Mouse (Mus musculus): ENCODE data around the gene Wee1. TPM values are rescaled to one million over a fixed set of nuclear protein-coding genes. Genes with fewer than 3 reads are reported as not detected.
"Not testable (repeated sequence)": the region's sequence is repeated elsewhere in the genome, so short reads cannot be mapped to it uniquely, and the experiment has no call there.

Gene Wee1
- total RNA-seq, 2 experiments from 2014 or later: 15.5 to 17.9 TPM

DNA sequence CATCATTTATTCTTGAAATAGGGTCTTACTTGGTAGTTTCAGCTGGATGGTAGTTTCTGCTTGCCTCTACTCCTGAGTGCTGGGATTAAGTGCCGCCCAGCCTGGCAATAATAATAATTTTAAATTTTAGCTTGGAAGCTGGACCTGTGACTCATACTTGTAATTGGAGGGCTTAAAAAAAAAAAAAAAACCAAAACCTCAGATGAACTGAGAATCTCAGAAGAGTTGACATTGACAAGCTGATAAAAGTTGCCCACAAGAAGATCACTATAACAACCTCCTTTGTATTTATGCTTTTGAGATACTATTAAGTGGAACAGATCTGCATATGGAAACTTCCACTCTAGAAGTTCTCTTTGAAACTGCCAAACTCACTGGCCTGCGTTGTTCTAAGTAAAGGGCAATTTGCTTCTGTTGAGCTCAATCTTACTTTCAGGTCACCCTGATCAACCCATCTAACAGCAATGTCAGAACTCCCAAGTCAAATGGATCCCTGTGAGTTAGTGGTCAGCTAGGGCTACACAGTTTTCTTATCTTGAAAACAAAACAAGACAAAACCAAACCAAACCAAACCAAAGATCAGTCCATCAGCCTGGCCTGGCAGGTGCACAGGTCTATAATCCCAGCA, 1.6 kb upstream of the Wee1 start:
- DNase-seq: no peak
- intact Hi-C loops (cut with DNase I): loop anchor here (5.0 kb wide), 2 partner anchors 37 to 58 kb away; partner anchors contain the start of gene Zfp143

GRCm38 (mm10) chr7:110121162-110121515, 707 bp upstream of the Wee1 start:
- no peak for DNase-seq
- intact Hi-C loops (cut with DNase I): loop anchor here (5.0 kb wide), 2 partner anchors 36 to 59 kb away; partner anchors contain the start of gene Zfp143

DNA sequence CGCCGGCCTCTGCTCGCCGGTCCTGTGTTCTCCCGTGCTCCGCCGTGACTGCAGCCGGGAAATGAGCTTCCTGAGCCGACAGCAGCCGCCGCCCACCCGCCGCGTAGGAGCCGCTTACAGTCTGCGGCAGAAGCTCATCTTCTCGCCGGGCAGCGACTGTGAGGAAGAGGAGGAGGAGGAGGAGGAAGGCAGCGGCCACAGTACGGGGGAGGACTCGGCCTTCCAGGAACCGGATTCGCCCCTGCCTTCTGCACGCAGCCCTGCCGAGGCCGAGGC, 381 bp downstream of the Wee1 start:
- intact Hi-C loops (cut with DNase I): loop anchor here (5.0 kb wide), 2 partner anchors 35 to 60 kb away; partner anchors contain the start of gene Zfp143
- DNase-seq: no peak

DNA sequence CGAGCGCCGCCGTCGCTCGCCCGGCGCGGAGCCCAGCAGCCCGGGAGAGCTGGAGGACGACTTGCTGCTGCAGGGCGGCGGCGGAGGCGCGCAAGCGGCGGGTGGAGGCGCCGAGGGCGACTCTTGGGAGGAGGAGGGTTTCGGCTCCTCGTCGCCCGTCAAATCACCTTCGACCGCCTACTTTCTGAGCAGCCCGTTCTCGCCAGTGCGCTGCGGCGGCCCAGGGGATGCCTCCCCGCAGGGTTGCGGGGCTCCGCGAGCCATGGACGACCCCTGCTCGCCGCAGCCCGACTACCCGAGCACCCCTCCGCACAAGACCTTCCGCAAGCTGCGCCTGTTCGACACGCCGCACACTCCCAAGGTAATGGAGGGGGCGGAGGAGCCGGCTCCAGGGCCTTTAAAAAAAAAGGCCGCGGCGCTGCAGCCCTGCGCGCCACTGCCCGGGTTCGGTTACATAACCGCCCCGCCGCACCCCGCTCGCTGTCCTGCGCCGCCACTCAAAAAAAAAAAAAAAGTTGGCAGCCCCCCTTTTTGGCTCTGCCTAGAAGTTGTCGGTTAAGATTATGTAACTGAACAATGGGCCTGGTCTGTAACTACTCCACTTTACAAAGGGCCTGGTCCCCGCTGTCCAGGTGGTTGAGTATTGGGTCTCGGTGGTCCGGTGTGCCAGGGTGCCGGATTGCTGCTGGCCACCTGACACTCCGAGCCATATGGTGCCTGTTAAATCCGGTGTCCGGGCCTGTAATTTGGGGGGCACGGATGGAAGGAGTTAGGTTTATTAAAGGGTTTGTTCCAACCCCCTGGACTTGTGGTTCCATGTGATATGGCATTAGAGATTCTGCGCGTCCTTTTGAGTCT, 948 bp downstream of the Wee1 start:
- peak; percentile 77 to 82 for DNase-seq
- intact Hi-C loops (cut with DNase I): loop anchor here (5.0 kb wide), 2 partner anchors 35 to 60 kb away; partner anchors contain the start of gene Zfp143

- intact Hi-C loops (cut with DNase I): loop anchor here (5.0 kb wide), 2 partner anchors 33 to 62 kb away; partner anchors contain the start of gene Zfp143
- DNase-seq: peak in 1 of 2 experiments; percentile 17
These were observed 2.2 kb downstream of the Wee1 start for GRCm38 (mm10) chr7:110123844-110124555.

GRCm38 (mm10) chr7:110128566-110128965, 6.7 kb downstream of the Wee1 start:
- intact Hi-C loops (cut with DNase I): no loop called here
- DNase-seq: no peak

GRCm38 (mm10) chr7:110132272-110132671, 10.4 kb downstream of the Wee1 start:
- DNase-seq; intact Hi-C loops (cut with DNase I): not testable (repeated sequence)

GRCm38 (mm10) chr7:110133988-110134387, 12.1 kb downstream of the Wee1 start:
- DNase-seq: no peak
- intact Hi-C loops (cut with DNase I): no loop called here

- intact Hi-C loops (cut with DNase I): no loop called here
- no peak for DNase-seq
These were observed 16.7 kb downstream of the Wee1 start for GRCm38 (mm10) chr7:110138538-110138937.

GRCm38 (mm10) chr7:110143863-110144262, 22.0 kb downstream of the Wee1 start:
- DNase-seq: no peak
- intact Hi-C loops (cut with DNase I): no loop called here

GRCm38 (mm10) chr7:110152891-110153290, 31.0 kb downstream of the Wee1 start:
- intact Hi-C loops (cut with DNase I): no loop called here
- no peak for DNase-seq

DNA sequence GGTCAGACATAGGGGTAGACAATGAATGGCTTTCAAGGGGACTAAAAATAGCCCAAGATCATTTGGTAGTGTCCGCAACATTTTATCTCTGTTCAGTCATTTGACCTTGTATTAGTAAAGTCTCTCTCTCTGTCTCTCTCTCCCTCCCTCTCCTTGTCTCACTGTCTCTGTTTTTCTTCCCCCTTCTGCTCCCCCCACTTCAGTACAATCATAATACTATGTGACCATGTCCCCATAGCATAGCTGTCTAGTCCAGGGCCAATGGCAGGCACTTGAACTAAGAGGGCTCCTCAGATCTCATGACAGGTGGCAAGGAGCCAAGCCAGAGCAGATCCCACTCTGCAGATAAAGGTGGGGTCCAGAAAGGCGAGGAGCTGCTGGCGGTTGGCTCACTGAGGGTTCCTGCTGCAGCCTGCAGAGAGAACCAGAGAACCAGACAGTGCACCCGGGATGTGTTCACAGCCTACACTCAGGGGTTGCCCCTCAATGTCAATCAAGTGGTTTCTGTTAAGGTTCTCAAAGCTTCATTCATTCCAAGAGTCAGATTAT, 34.9 kb downstream of the Wee1 start:
- intact Hi-C loops (cut with DNase I): loop anchor here (5.0 kb wide), 2 partner anchors 34 to 69 kb away; partner anchors contain the start of gene Wee1
- DNase-seq: peak; percentile 36 to 49

- intact Hi-C loops (cut with DNase I): loop anchor here (5.0 kb wide), 2 partner anchors 35 to 70 kb away; partner anchors contain the start of gene Wee1
These were observed 35.5 kb downstream of the Wee1 start for GRCm38 (mm10) chr7:110157261-110157910.

DNA sequence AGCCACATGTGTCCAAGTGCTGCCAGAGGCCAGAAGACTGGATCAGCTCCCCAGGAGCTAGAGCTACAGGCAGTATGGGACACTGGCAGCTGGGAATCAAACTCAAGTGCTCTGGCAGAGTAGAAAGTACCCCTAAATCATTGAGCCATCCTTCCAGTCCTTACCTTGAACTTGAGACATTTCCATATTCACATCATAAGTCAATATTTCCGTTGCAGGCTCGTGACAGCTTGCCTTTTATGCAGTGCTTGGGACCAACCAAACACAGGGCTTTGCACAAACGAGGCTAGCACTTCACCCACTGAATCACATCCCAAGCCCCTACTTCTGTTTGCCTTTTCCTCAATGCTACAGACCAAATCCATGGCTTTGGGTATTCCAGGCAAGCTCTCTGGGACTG, 36.2 kb downstream of the Wee1 start:
- no peak for DNase-seq
- intact Hi-C loops (cut with DNase I): loop anchor here (5.0 kb wide), 2 partner anchors 36 to 71 kb away; partner anchors contain the start of gene Wee1

More at GRCm38 (mm10) chr7:110157261-110157910, 35.5 kb downstream of the Wee1 start:
- peak; percentile 17 to 18 for DNase-seq

DNA sequence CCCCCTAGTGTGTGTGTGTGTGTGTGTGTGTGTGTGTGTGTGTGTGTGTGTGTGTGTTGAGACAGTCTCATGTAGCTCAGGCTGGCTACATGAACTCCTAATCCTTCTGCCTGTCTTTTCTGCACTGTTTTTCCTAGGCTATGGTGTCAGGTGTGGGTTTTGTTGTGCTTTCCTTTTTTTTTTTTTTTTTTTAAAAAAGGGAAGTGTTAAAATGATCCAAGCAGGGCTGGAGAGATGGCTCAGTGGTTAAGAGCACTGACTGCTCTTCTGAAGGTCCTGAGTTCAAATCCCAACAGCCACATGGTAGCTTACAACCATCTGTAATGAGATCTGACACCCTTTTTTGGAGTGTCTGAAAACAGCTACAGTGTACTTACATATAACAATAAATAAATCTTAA, 38.3 kb downstream of the Wee1 start:
- intact Hi-C loops (cut with DNase I); DNase-seq: not testable (repeated sequence)

- DNase-seq: no peak
- intact Hi-C loops (cut with DNase I): no loop called here
These were observed 38.8 kb downstream of the Wee1 start for GRCm38 (mm10) chr7:110160601-110161000.

GRCm38 (mm10) chr7:110163024-110163423, 41.2 kb downstream of the Wee1 start:
- intact Hi-C loops (cut with DNase I): no loop called here
- DNase-seq: no peak

DNA sequence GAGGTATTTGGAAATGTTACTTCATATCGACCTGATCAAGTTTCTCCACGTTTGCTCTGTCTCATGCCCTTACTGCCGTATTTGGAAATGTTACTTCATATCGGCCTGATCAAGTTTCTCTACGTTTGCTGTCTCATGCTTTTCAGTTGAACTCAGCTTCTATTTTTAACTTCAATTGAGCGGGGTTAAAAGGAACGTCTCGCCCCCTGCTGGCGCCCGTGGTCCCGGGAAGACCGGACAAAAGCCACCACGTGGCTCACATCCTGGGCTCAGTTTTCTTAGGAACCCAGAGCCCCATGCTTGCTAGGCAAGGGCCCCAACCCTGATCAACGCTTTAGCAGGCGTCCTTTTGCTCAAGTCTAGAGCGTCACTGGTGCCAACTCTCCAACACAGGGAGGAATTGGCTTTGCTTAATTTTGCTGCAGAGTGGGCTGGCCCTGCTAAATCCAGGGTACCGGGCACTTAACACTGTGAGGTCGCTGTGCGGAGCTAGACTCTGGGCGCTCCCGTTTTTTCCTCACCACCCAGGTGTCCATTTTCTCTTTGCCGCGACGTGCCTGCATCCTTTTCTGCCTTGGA, 42.3 kb downstream of the Wee1 start:
- intact Hi-C loops (cut with DNase I): loop anchor here (1.0 kb wide), 1 partner anchor 102 kb away; no protein-coding TSS in a partner anchor
- DNase-seq: peak; percentile 88 to 92

DNA sequence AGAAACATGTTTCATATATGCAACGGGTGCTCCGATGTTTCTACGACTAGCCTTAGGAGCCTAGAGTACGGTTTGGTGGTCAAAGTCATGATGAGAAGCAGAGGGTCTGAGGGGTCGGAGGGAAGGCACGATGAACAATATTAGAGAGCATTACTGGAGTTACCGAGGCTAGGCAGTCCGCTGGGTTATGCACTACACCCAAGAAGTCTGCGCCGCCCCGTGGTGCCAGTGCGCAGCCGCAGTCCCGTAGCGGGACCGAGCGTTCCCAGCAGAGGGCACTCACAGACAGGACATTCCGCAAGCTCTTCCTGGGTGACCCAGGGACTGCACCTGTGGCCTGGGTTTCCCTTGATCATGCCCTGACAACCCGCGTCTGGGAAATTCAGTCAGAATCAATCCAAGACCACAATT, 42.9 kb downstream of the Wee1 start:
- peak; percentile 95 to 96 for DNase-seq
- intact Hi-C loops (cut with DNase I): loop anchor here (1.0 to 5.0 kb wide), 3 partner anchors 57 to 468 kb away; partner anchors contain the start of gene Swap70

All from heart, postnatal 14 days (tissue).